Mouse (Mus musculus) stomach, embryonic 16.5 days (tissue): ENCODE data around the gene Arhgap24. TPM values are rescaled to one million over a fixed set of nuclear protein-coding genes. Genes with fewer than 3 reads are reported as not detected.

Experiments used
- ATAC-seq: fragments of 200-750 bp; cut with Nextera tagmentation; 2 replicates; pipeline ENCODE4 v1.8.0; 2017; ENCODE audit warnings: moderate number of reproducible peaks, moderate TSS enrichment; ENCODE audit not compliant: insufficient read depth, low FRiP score
- H3K27ac ChIP-seq: fragments of 300-500 bp; sonication (generic); 2 replicates; pipeline ENCODE4 v1.5.1; 2014; ENCODE audit warnings: low read length
- H3K27me3 ChIP-seq: fragments of 300-500 bp; sonication (generic); 2 replicates; pipeline ENCODE4 v1.6.1; 2014; ENCODE audit warnings: low read length, control low read depth, mixed read lengths; ENCODE audit not compliant: control insufficient read depth, insufficient read depth
- H3K36me3 ChIP-seq: fragments of 300-500 bp; sonication (generic); 2 replicates; pipeline ENCODE4 v1.6.1; 2014; ENCODE audit warnings: low read length; ENCODE audit not compliant: control insufficient read depth, insufficient read depth
- H3K4me1 ChIP-seq: fragments of 300-500 bp; sonication (generic); 2 replicates; pipeline ENCODE4 v1.6.1; 2014; ENCODE audit warnings: low read length, control low read depth, mixed read lengths; ENCODE audit not compliant: control insufficient read depth, insufficient read depth
- H3K4me2 ChIP-seq: fragments of 300-500 bp; sonication (generic); 2 replicates; pipeline ENCODE4 v1.6.1; 2014; ENCODE audit warnings: low read depth, low read length, mixed read lengths
- H3K4me3 ChIP-seq: fragments of 300-500 bp; sonication (generic); replicated peaks from 2 replicates; pipeline ENCODE4 v1.5.1; 2014; ENCODE audit warnings: mild to moderate bottlenecking, low read length
- H3K9ac ChIP-seq: fragments of 300-500 bp; sonication (generic); 2 replicates; pipeline ENCODE4 v1.6.1; 2014; ENCODE audit warnings: low read length
- H3K9me3 ChIP-seq: fragments of 300-500 bp; sonication (generic); replicated peaks from 2 replicates; pipeline ENCODE4 v1.6.1; 2016; ENCODE audit warnings: low read length, control low read depth; ENCODE audit not compliant: control insufficient read depth
- WGBS: fragments of 180-500 bp; shearing (Covaris S2); extraction: QIAGEN DNeasy Blood & Tissue Kit; methylation state at CpG from one replicate; pipeline ENCODE4 v1.1.7; 2014; 5-methylcytosine and 5-hydroxymethylcytosine counted together
- polyA plus RNA-seq: library from polyadenylated mRNA; unstranded; fragments of >200 nt; fragmentation: Nextera tagmentation; extraction: Ambion mirVana; gene quantifications from 2 replicates; pipeline ENCODE4 v1.2.1, GENCODE M21; 2015

Arhgap24 gene
- polyA plus RNA-seq, 1 experiment from 2014 or later, result 29.6 TPM

- H3K27me3 ChIP-seq, result no peaks in the 10 kb centered on the region
- H3K36me3 ChIP-seq, result no peaks in the 10 kb centered on the region
- peaks cover 8% of the 10 kb centered on the region; the same call in 1 of the 2 replicates for H3K4me1 ChIP-seq
- WGBS, result 84% methylated on average over 3 of the region's 3 CpGs
- H3K4me3 ChIP-seq, result no peak overlapping the region
- no peak overlapping the region for H3K27ac ChIP-seq
- H3K9me3 ChIP-seq, result no peaks in the 10 kb centered on the region
- no peak overlapping the region for H3K4me2 ChIP-seq
- no peak for ATAC-seq
- H3K9ac ChIP-seq, result no peak overlapping the region
Measured at GRCm38 (mm10) chr5:102723558-102723957, 242.4 kb downstream of the Arhgap24 start.

- Histone ChIP-seq H3K4me3 (peak overlapping the region; percentile 45), H3K36me3 (no peaks in the 10 kb centered on the region), H3K9ac (peak overlapping the region; percentile 48), H3K27ac (peak overlapping the region; percentile 77), H3K4me1 (peaks cover 8% of the 10 kb centered on the region; the same call in 1 of the 2 replicates), H3K27me3 (no peaks in the 10 kb centered on the region), H3K9me3 (no peaks in the 10 kb centered on the region), H3K4me2 (peak overlapping the region; percentile 38)
- WGBS, result 19% methylated on average over 9 of the region's 9 CpGs
- ATAC-seq, result peak; percentile 80
Measured at GRCm38 (mm10) chr5:102724813-102725348, 243.7 kb downstream of the Arhgap24 start.

DNA sequence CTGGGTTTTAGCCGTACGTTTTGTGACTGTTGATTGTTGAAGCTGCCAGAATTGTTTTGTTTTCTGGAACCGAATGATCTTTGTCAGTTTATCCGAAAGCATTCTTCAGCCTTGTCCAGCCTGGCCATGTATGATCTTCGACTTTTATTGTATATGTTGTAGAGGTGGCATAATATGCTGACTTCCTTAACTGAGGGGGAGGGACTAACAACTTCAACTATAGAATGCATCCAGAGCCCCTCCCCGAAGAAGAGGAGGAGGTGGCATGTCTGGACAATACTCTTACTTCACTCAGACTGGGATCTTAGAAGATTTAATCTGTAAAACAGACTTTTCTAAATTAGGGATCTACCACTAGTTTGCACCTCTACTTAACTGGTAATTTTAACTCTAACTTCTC is 244.2 kb downstream of the Arhgap24 start:
- ATAC-seq, result peak; percentile 45; the same call in 1 of the 2 replicates
- Histone ChIP-seq H3K27ac (peak overlapping the region; percentile 77), H3K4me3 (peak overlapping the region; percentile 45), H3K4me1 (peaks cover 12% of the 10 kb centered on the region; the same call in 1 of the 2 replicates), H3K4me2 (peak overlapping the region; percentile 38), H3K36me3 (no peaks in the 10 kb centered on the region), H3K9me3 (no peaks in the 10 kb centered on the region), H3K27me3 (no peaks in the 10 kb centered on the region), H3K9ac (peak overlapping the region; percentile 48)
- WGBS, result 30% methylated on average over 6 of the region's 6 CpGs

DNA sequence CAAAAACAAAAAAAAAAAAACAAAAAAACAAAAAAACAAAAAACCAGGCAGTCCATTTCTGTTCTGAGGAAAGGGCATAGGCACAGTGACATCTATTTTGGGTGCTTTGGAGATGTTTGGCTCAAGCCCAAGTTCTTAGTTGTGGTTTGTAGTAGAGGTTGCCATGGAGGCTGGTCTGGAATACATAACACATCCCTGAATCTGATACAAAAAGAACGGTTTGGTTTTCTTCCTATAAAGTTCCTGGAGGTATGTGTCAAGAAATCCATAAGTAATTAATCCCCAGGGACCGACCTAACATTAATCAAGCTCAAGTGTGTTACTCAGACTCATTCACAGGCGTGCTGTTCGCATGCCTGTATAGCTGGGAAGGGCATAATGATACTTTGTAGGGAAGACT is 245.8 kb downstream of the Arhgap24 start:
- Histone ChIP-seq H3K4me1 (peaks cover 12% of the 10 kb centered on the region; the same call in 1 of the 2 replicates), H3K27ac (no peak overlapping the region), H3K9ac (no peak overlapping the region), H3K9me3 (no peaks in the 10 kb centered on the region), H3K27me3 (no peaks in the 10 kb centered on the region), H3K36me3 (no peaks in the 10 kb centered on the region), H3K4me3 (no peak overlapping the region), H3K4me2 (no peak overlapping the region)
- WGBS, result 49% methylated on average over 4 of the region's 4 CpGs
- no peak; the same call in 1 of the 2 replicates for ATAC-seq

DNA sequence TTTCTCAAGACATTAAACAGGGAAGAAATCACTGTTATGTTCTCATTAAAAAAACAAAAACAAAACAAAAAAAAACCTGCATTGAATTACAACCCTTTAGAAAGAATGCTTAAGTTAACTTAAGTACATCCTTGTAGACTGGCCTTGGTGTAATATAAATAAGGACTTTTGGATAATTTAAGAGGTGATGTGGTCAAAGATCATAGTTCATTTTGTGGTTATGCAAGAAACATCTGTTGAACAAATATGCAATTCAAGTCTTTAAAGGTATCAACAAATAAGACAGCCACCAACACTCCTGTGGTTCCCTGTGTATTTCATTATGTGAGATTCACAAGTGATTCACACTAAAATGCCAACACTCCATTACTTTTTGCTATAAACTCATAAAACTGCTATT is 247.3 kb downstream of the Arhgap24 start:
- no peak overlapping the region for H3K4me3 ChIP-seq
- H3K9me3 ChIP-seq, result no peaks in the 10 kb centered on the region
- H3K36me3 ChIP-seq, result no peaks in the 10 kb centered on the region
- no peak for ATAC-seq
- H3K9ac ChIP-seq, result no peak overlapping the region
- H3K27me3 ChIP-seq, result no peaks in the 10 kb centered on the region
- H3K27ac ChIP-seq, result no peak overlapping the region; the same call in 1 of the 2 replicates
- no peak overlapping the region for H3K4me2 ChIP-seq
- peaks cover 12% of the 10 kb centered on the region; the same call in 1 of the 2 replicates for H3K4me1 ChIP-seq

- WGBS, result 36% methylated on average over 3 of the region's 3 CpGs
- Histone ChIP-seq H3K9ac (no peak overlapping the region), H3K36me3 (no peaks in the 10 kb centered on the region), H3K9me3 (no peaks in the 10 kb centered on the region), H3K27ac (peak overlapping the region; percentile 81; the same call in 1 of the 2 replicates), H3K27me3 (no peaks in the 10 kb centered on the region), H3K4me1 (peaks cover 12% of the 10 kb centered on the region; the same call in 1 of the 2 replicates), H3K4me2 (no peak overlapping the region), H3K4me3 (no peak overlapping the region)
- peak; percentile 37; the same call in 1 of the 2 replicates for ATAC-seq
Measured at GRCm38 (mm10) chr5:102729476-102729875, 248.3 kb downstream of the Arhgap24 start.

GRCm38 (mm10) chr5:102736131-102736530 is 254.9 kb downstream of the Arhgap24 start:
- Histone ChIP-seq H3K9me3 (no peaks in the 10 kb centered on the region), H3K4me3 (no peak overlapping the region), H3K27ac (peak overlapping the region; percentile 86), H3K36me3 (no peaks in the 10 kb centered on the region), H3K4me2 (0 out of 2 replicates have a peak overlapping the region, but pooled peaks have one; percentile 3), H3K4me1 (0 out of 2 replicates have a peak, but pooled peaks cover 5% of the 10 kb centered on the region), H3K27me3 (no peaks in the 10 kb centered on the region), H3K9ac (no peak overlapping the region)
- peak; percentile 72; the same call in 1 of the 2 replicates for ATAC-seq
- 46% methylated on average over 5 of the region's 5 CpGs for WGBS

DNA sequence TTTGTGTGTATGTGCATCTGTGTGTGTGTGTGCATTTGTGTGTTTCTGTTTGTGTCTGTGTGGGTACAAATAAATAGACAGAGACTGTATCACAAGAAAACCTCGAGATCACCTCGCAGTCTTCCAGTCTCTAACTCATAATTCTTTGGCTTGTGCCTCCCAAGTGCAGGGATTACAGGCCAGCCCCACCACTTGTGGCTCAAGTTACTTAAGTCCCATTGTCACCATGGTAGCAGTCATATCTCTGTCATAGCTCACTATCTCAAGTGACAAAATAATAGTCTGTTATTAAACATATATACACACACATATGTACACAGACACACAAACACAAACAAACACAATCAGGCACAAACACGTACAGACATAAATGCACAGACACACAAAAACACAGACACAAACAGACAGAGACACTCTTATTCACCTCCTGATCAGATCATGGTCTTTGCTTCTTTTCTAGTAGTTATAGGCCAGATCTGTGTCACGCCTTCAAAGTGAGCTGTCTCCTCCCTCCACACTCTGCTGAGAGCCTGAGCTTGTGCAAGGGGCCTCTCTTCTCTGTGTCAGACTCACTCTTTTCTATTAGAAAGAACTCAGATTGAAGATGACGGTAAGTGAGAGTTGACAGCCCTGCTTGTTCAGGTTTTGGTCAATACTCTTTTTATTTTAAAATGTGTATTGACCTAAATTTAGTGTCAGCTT is 261.5 kb downstream of the Arhgap24 start:
- no peak overlapping the region; the same call in 1 of the 2 replicates for H3K27ac ChIP-seq
- H3K36me3 ChIP-seq, result no peaks in the 10 kb centered on the region
- ATAC-seq, result no peak
- H3K4me2 ChIP-seq, result no peak overlapping the region
- WGBS, result 49% methylated on average over 5 of the region's 5 CpGs
- H3K9me3 ChIP-seq, result no peaks in the 10 kb centered on the region
- no peak overlapping the region for H3K9ac ChIP-seq
- no peak overlapping the region for H3K4me3 ChIP-seq
- H3K27me3 ChIP-seq, result no peaks in the 10 kb centered on the region
- H3K4me1 ChIP-seq, result peaks cover 15% of the 10 kb centered on the region

DNA sequence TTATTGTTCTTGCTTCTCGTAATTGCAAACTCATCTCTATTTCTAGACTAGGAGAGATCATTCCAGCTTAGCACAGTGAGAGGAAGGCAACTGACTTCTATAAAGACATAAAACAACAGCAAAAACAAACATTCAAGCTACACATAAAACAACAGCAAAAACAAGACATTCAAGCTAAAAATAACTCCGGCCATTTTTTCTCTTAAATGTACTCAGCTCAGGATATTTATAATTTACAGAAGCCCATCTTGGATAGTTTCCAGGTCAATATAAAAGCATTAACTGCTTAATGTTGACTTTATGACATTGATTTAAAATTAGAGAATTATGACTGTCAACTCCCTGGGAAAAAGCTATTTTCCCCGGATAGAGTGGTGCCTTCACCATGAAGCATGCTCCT is 262.2 kb downstream of the Arhgap24 start:
- H3K4me1 ChIP-seq, result peaks cover 18% of the 10 kb centered on the region
- H3K27ac ChIP-seq, result no peak overlapping the region
- WGBS, result 45% methylated on average over 3 of the region's 3 CpGs

More for the DNA sequence above, 262.2 kb downstream of the Arhgap24 start:
- Histone ChIP-seq H3K4me3 (no peak overlapping the region), H3K4me2 (no peak overlapping the region), H3K27me3 (no peaks in the 10 kb centered on the region), H3K9me3 (no peaks in the 10 kb centered on the region), H3K36me3 (no peaks in the 10 kb centered on the region), H3K9ac (no peak overlapping the region)
- no peak for ATAC-seq
